Mouse (Mus musculus) liver, postnatal 0 days (tissue): ENCODE data around the gene Mak.

Experiments
- CTCF ChIP-seq: sonication (generic); IDR thresholded peaks from 2 replicates; pipeline ENCODE4 v1.5.1; 2016; ENCODE audit warnings: antibody characterized with exemption, low read depth
- EP300 ChIP-seq: IDR thresholded peaks from 2 replicates; pipeline ENCODE4 v1.6.1; 2016; ENCODE audit warnings: antibody characterized with exemption, low read depth, mild to moderate bottlenecking

GRCm38 (mm10) chr13:41078690-41079420 is 651 bp downstream of the Mak start:
- no peak for TF ChIP-seq CTCF
- no peak for TF ChIP-seq EP300
